Mouse (Mus musculus) myocyte (in vitro differentiated cells): Measurements from ENCODE around the gene Ackr2.
A peak's percentile ranks its signal among the peaks of the same experiment; 100 is the strongest.

Experiments
- CEBPB ChIP-seq: IDR thresholded peaks from 2 replicates; pipeline ENCODE4 v1.6.1; 2011; ENCODE audit warnings: mild to moderate bottlenecking, moderate library complexity; ENCODE audit not compliant: poor library complexity, insufficient read depth, severe bottlenecking
- MAX ChIP-seq: IDR thresholded peaks from one replicate; pipeline ENCODE4 v1.6.1; 2011; ENCODE audit warnings: low read depth, mild to moderate bottlenecking, control low read depth
- MYOD1 ChIP-seq, 3 experiments: IDR thresholded peaks; one replicate each; pipeline ENCODE4 v1.6.1; 2011; ENCODE audit warnings: control low read depth in 2 of 3, low read depth in 2 of 3, mild to moderate bottlenecking in 2 of 3, moderate library complexity in 1 of 3; ENCODE audit not compliant: insufficient read length in 2 of 3, control insufficient read depth in 1 of 3
- MYOG ChIP-seq, 3 experiments: IDR thresholded peaks; one replicate each; pipeline ENCODE4 v1.6.1; 2011; ENCODE audit warnings: control low read depth in 2 of 3, low read depth in 2 of 3, mild to moderate bottlenecking in 2 of 3; ENCODE audit not compliant: insufficient read length in 2 of 3, control insufficient read depth in 1 of 3, insufficient read depth in 1 of 3
- POLR2A ChIP-seq: IDR thresholded peaks from one replicate; pipeline ENCODE4 v1.6.1; 2011; ENCODE audit warnings: low read depth, mild to moderate bottlenecking, control low read depth, moderate library complexity; ENCODE audit not compliant: insufficient read length
- SRF ChIP-seq: IDR thresholded peaks from one replicate; pipeline ENCODE4 v1.6.1; 2011; ENCODE audit warnings: low read depth; ENCODE audit not compliant: control insufficient read depth, insufficient read length
- TCF12 ChIP-seq: IDR thresholded peaks from one replicate; pipeline ENCODE4 v1.6.1; 2011; ENCODE audit warnings: mild to moderate bottlenecking, control low read depth; ENCODE audit not compliant: poor library complexity, insufficient read depth, severe bottlenecking
- TCF3 ChIP-seq: IDR thresholded peaks from one replicate; pipeline ENCODE4 v1.6.1; 2011; ENCODE audit warnings: low read depth, control low read depth; ENCODE audit not compliant: insufficient read length
- USF1 ChIP-seq: IDR thresholded peaks from one replicate; pipeline ENCODE4 v1.6.1; 2011; ENCODE audit warnings: low read depth, mild to moderate bottlenecking, control low read depth, moderate library complexity

DNA sequence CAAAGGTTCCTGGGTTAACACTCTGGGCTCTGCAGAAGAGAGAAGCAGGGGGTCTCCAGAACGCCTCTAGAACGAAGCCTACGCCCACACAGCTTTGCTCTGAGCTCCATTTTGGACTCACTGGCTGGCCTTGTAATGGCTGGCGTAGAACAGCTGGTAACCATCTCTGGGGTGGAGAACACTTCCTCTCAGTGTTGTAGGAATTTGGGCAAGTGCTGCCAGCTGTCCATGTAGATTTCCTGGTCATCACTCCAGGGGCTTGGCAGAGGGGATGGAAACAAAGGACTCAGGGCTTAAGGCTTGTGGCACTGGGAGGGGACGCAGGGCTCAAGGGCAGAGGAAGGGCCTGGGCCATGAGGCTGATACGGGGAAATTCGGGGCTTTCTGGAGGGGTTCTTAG lies 3.7 kb upstream of the Ackr2 start:
- TF ChIP-seq POLR2A, result no peak
- no peak for TF ChIP-seq USF1
- TF ChIP-seq TCF12, result peak; percentile 45
- TF ChIP-seq SRF, result no peak
- no peak for TF ChIP-seq MAX
- TF ChIP-seq CEBPB, result no peak
- peak in 2 of 3 experiments; percentile 78 to 79 for TF ChIP-seq MYOD1 (IDR thresholded peaks at IDR 0.05; ENCODE audit: control insufficient read depth in 1 of 3, insufficient read length in 2 of 3, low read depth in 2 of 3)
- peak; percentile 48 to 81 (median 52) for TF ChIP-seq MYOG (IDR thresholded peaks at IDR 0.05; ENCODE audit: control insufficient read depth in 1 of 3, insufficient read depth in 1 of 3, insufficient read length in 2 of 3, low read depth in 2 of 3)
- no peak for TF ChIP-seq TCF3
